Mouse (Mus musculus): Measurements from ENCODE around the gene Vmn1r53.
"Not testable (repeated sequence)": the region's sequence is repeated elsewhere in the genome, so short reads cannot be mapped to it uniquely, and the experiment has no call there.

Vmn1r53 gene

GRCm38 (mm10) chr6:90224338-90224737 is at the start of gene Vmn1r53:
Gene Vmn1r53, minus strand, starts transcription at chr6:90224438.
- no peak for DNase-seq (ENCODE audit: low spot score in 2 of 2)

GRCm38 (mm10) chr6:90246000-90246399 is 21.8 kb upstream of the Vmn1r53 start, which contains the start of gene Vmn1r54:
Gene Vmn1r54, plus strand, starts transcription at chr6:90246300.
- DNase-seq (ENCODE audit: low spot score in 2 of 2): no peak

GRCm38 (mm10) chr6:90244019-90244418 is 19.8 kb upstream of the Vmn1r53 start:
- no peak for DNase-seq (ENCODE audit: low spot score in 2 of 2)

- DNase-seq (ENCODE audit: low spot score in 2 of 2): no peak
Measured at GRCm38 (mm10) chr6:90232681-90233080, 8.4 kb upstream of the Vmn1r53 start.

- not testable (repeated sequence) for DNase-seq (ENCODE audit: low spot score in 2 of 2)
Measured at GRCm38 (mm10) chr6:90232114-90232513, 7.9 kb upstream of the Vmn1r53 start.

GRCm38 (mm10) chr6:90202493-90202892 is 21.7 kb downstream of the Vmn1r53 start, which contains the start of gene V1ra8:
Gene V1ra8, plus strand, starts transcription at chr6:90202793.
- DNase-seq (ENCODE audit: low spot score in 2 of 2): not testable (repeated sequence)

- no peak for DNase-seq (ENCODE audit: low spot score in 2 of 2)
Measured at GRCm38 (mm10) chr6:90174508-90174907, 49.7 kb downstream of the Vmn1r53 start, which contains the start of gene Vmn1r52. Gene Vmn1r52, plus strand, starts transcription at chr6:90174808.

Measured in frontal cortex, postnatal 36 days (tissue).